Mouse (Mus musculus): ENCODE results near the gene Iffo1. TPM values are rescaled to one million over a fixed set of nuclear protein-coding genes. Genes with fewer than 3 reads are reported as not detected.

Iffo1 gene
- polyA plus RNA-seq, 1 experiment = 29.9 TPM

DNA sequence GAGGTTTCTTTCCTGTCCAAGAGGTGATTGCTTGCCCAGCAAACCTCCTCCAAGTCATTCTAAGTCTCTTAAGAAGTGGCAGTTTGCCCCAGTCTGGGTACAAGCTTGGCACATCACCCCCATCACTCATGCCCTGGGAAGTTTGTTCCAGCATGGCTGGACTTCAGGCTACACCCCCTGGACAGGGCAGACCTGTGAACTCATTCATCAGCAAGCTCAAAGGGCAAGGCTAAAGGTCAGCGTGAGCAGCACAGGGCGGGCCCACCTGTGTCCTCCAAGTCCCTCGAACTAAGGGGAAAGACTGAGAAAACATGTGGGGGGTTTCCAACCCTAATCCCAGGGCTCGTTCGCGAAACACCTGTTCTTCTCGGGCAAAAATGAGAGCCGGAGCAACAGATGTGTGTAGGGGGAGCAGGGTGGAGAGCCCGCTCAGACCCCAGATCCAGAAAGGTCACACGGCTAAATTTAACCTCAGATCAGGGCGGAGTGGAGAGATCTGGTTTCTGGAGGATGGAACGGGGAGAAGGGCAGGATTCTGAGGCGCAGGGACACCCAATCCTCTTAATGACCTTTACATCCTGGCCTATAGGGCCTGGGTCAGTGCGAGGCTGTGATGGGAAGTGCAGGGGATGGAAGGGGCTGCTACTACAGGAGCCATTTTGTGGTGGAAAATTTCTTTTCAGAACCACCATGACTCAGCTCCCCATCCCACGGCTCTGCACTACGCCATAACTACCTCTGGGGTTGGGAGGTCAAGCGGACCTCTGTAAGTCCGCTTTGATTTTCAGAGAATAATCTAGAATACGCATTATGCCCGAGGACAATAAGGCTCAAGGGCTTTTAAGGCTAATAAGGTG lies 19.0 kb downstream of the Iffo1 start:
- DNase-seq (ENCODE audit: low read depth) = peak; percentile 50
- TF ChIP-seq POLR2A (IDR thresholded peaks at IDR 0.05; ENCODE audit: borderline replicate concordance, extremely low read depth, insufficient read depth, insufficient read length, poor library complexity, severe bottlenecking) = no peak
- TF ChIP-seq CTCF (IDR thresholded peaks at IDR 0.05; ENCODE audit: borderline replicate concordance, extremely low read depth, insufficient read depth, insufficient read length) = no peak

GRCm38 (mm10) chr6:125164672-125165327 lies 19.8 kb downstream of the Iffo1 start:
- peak; percentile 87 for DNase-seq (ENCODE audit: low read depth)
- TF ChIP-seq CTCF (IDR thresholded peaks at IDR 0.05; ENCODE audit: borderline replicate concordance, extremely low read depth, insufficient read depth, insufficient read length) (no peak), POLR2A (IDR thresholded peaks at IDR 0.05; ENCODE audit: borderline replicate concordance, extremely low read depth, insufficient read depth, insufficient read length, poor library complexity, severe bottlenecking) (no peak; the same call in 1 of the 2 replicates)

DNA sequence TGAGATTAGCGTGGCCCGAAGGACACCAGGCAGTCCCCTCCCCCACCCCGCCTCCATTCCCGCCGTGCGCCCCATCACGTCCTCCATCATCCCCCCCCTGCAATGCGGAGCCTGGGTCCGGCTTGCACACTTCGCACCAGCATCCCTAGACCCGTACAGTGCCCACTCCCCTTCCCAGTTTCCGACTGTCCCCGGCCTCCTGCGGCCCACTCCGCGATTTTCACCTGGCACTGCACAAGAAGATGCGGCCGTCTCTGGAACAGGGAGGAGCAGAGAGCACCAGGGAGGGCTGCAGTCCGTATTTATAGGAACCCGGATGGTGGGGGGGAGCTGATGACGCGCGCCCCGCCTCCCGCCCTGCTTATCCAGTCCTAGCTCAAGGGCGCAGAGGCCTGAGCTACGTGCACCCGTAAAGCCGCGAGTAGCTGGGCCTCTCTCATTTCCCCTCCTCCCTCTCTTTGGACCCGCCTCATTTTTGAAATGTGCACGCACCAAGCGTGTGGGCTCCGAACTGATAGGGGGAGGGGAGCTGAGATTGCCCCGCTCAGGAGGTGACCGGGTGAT lies 20.4 kb downstream of the Iffo1 start:
- TF ChIP-seq CTCF (IDR thresholded peaks at IDR 0.05; ENCODE audit: borderline replicate concordance, extremely low read depth, insufficient read depth, insufficient read length) (no peak), POLR2A (IDR thresholded peaks at IDR 0.05; ENCODE audit: borderline replicate concordance, extremely low read depth, insufficient read depth, insufficient read length, poor library complexity, severe bottlenecking) (peak; percentile 92; the same call in 1 of the 2 replicates)
- peak; percentile 99 for DNase-seq (ENCODE audit: low read depth)

- TF ChIP-seq CTCF (IDR thresholded peaks at IDR 0.05; ENCODE audit: borderline replicate concordance, extremely low read depth, insufficient read depth, insufficient read length) = no peak
- TF ChIP-seq POLR2A (IDR thresholded peaks at IDR 0.05; ENCODE audit: borderline replicate concordance, extremely low read depth, insufficient read depth, insufficient read length, poor library complexity, severe bottlenecking) = no peak
- DNase-seq (ENCODE audit: low read depth) = peak; percentile 74
These were observed 21.2 kb downstream of the Iffo1 start, which contains the start of gene Gapdh for GRCm38 (mm10) chr6:125166051-125166751. Gene Gapdh, minus strand, starts transcription at chr6:125166467.

- peak; percentile 75 for DNase-seq (ENCODE audit: low read depth)
- TF ChIP-seq CTCF (IDR thresholded peaks at IDR 0.05; ENCODE audit: borderline replicate concordance, extremely low read depth, insufficient read depth, insufficient read length) (no peak), POLR2A (IDR thresholded peaks at IDR 0.05; ENCODE audit: borderline replicate concordance, extremely low read depth, insufficient read depth, insufficient read length, poor library complexity, severe bottlenecking) (no peak)
These were observed 22.0 kb downstream of the Iffo1 start for GRCm38 (mm10) chr6:125166861-125167650.

- no peak for DNase-seq (ENCODE audit: low read depth)
- no peak for TF ChIP-seq CTCF (IDR thresholded peaks at IDR 0.05; ENCODE audit: borderline replicate concordance, extremely low read depth, insufficient read depth, insufficient read length)
- TF ChIP-seq POLR2A (IDR thresholded peaks at IDR 0.05; ENCODE audit: borderline replicate concordance, extremely low read depth, insufficient read depth, insufficient read length, poor library complexity, severe bottlenecking) = no peak
These were observed 23.0 kb downstream of the Iffo1 start for GRCm38 (mm10) chr6:125168086-125168485.

DNA sequence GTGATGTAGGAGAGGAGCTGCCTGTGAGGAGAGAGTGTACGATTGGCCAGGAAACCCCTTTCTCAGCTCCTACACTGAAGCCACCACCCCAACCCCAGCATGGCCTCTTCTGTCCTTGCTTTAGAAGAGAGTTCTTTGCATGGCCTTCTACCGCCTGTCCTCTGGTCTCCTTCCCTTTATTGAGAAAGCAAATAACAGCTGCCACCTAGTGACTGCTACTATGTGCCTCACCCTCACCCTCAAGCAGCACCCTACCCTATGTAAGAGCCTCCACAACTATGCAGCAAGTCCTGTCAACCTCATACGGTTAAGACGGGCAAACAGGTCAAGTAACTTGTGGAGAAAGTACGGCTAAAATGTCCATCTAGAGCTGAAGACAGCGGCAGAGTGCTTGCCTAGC lies 25.2 kb downstream of the Iffo1 start:
- TF ChIP-seq POLR2A (IDR thresholded peaks at IDR 0.05; ENCODE audit: borderline replicate concordance, extremely low read depth, insufficient read depth, insufficient read length, poor library complexity, severe bottlenecking) = no peak
- no peak for TF ChIP-seq CTCF (IDR thresholded peaks at IDR 0.05; ENCODE audit: borderline replicate concordance, extremely low read depth, insufficient read depth, insufficient read length)
- no peak for DNase-seq (ENCODE audit: low read depth)

DNA sequence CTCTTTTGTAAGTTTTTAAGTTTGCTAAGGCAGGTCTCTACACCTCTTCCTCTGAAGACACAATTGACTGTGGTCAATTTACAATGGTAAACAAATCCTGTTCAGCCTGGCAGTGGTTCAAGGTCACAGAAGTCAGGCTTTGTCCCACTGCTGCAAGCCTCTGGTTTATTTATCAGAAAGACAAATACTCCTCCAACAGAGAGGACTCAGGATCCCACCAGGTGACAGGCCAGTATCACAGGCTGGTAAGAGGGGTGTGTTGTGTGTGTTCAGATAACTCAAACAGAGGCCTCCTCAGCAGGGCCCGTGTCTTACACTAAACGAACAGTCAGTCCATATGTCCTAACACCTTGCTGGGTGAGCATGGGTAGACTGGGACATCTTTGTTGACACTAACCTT lies 27.4 kb downstream of the Iffo1 start:
- no peak for DNase-seq (ENCODE audit: low read depth)
- no peak for TF ChIP-seq CTCF (IDR thresholded peaks at IDR 0.05; ENCODE audit: borderline replicate concordance, extremely low read depth, insufficient read depth, insufficient read length)
- no peak for TF ChIP-seq POLR2A (IDR thresholded peaks at IDR 0.05; ENCODE audit: borderline replicate concordance, extremely low read depth, insufficient read depth, insufficient read length, poor library complexity, severe bottlenecking)

GRCm38 (mm10) chr6:125173256-125173655 lies 28.2 kb downstream of the Iffo1 start:
- DNase-seq (ENCODE audit: low read depth) = no peak
- TF ChIP-seq POLR2A (IDR thresholded peaks at IDR 0.05; ENCODE audit: borderline replicate concordance, extremely low read depth, insufficient read depth, insufficient read length, poor library complexity, severe bottlenecking) (no peak), CTCF (IDR thresholded peaks at IDR 0.05; ENCODE audit: borderline replicate concordance, extremely low read depth, insufficient read depth, insufficient read length) (no peak)

- no peak for TF ChIP-seq CTCF (IDR thresholded peaks at IDR 0.05; ENCODE audit: borderline replicate concordance, extremely low read depth, insufficient read depth, insufficient read length)
- TF ChIP-seq POLR2A (IDR thresholded peaks at IDR 0.05; ENCODE audit: borderline replicate concordance, extremely low read depth, insufficient read depth, insufficient read length, poor library complexity, severe bottlenecking) = no peak
- no peak for DNase-seq (ENCODE audit: low read depth)
These were observed 30.4 kb downstream of the Iffo1 start for GRCm38 (mm10) chr6:125175469-125175868.

Data from brain, embryonic 14.5 days (tissue).